Mouse (Mus musculus) CH12.LX (cell line): ENCODE data around the gene Ttn. TPM values are rescaled to one million over a fixed set of nuclear protein-coding genes. Genes with fewer than 3 reads are reported as not detected.

ENCODE experiments used
- DNase-seq: peaks from one replicate; pipeline ENCODE4 v3.0.0-alpha.2; 2013; ENCODE audit errors: extremely low read depth
- H3K27ac ChIP-seq: 2 replicates; pipeline ENCODE4 v1.5.1; 2012; ENCODE audit warnings: low read depth, mild to moderate bottlenecking, control low read depth, moderate library complexity; ENCODE audit not compliant: insufficient read depth
- H3K27me3 ChIP-seq: replicated peaks from 2 replicates; pipeline ENCODE3; 2012; ENCODE audit warnings: inconsistent platforms
- H3K36me3 ChIP-seq, 2 experiments: replicated peaks in 1 of 2; 2 replicates each; pipeline versions ENCODE3 to v1.6.1; 2012; ENCODE audit warnings: inconsistent platforms in 1 of 2, low read length in 1 of 2, mild to moderate bottlenecking in 1 of 2, mixed read lengths in 1 of 2, moderate library complexity in 1 of 2; ENCODE audit not compliant: control insufficient read depth in 1 of 2, insufficient read depth in 1 of 2
- H3K4me1 ChIP-seq, 2 experiments: 2 replicates each; pipeline ENCODE4 v1.6.1; 2012; ENCODE audit warnings: inconsistent platforms in 1 of 2, moderate library complexity in 1 of 2; ENCODE audit not compliant: insufficient read depth in 2 of 2, control insufficient read depth in 1 of 2
- H3K4me2 ChIP-seq: 2 replicates; pipeline ENCODE4 v1.6.1; 2012; ENCODE audit warnings: low read depth, mild to moderate bottlenecking, control low read depth; ENCODE audit not compliant: poor library complexity, insufficient read depth, severe bottlenecking
- H3K4me3 ChIP-seq, 3 experiments: fragments of 150-350 bp in 1 of 3; sonication (generic) in 1 of 3; replicated peaks in 1 of 3; 2 replicates each; pipeline versions ENCODE3 to v1.5.1; 2011 to 2012; ENCODE audit warnings: low read depth in 2 of 3, low read length in 2 of 3, mild to moderate bottlenecking in 2 of 3, moderate library complexity in 2 of 3, control low read depth in 1 of 3, improper control_type of control experiment in 1 of 3, inconsistent platforms in 1 of 3, mixed read lengths in 1 of 3; ENCODE audit not compliant: poor library complexity in 1 of 3
- H3K79me2 ChIP-seq: replicated peaks from 2 replicates; pipeline ENCODE4 v1.6.1; 2012; ENCODE audit warnings: mild to moderate bottlenecking, moderate library complexity; ENCODE audit not compliant: control insufficient read depth, poor library complexity, insufficient read depth, severe bottlenecking; ENCODE audit errors: extremely low read depth
- H3K9ac ChIP-seq: 2 replicates; pipeline ENCODE4 v1.6.1; 2012; ENCODE audit warnings: low read depth, mild to moderate bottlenecking, control low read depth, moderate library complexity; ENCODE audit not compliant: insufficient read depth
- H3K9me3 ChIP-seq: replicated peaks from 2 replicates; pipeline ENCODE3; 2012; ENCODE audit warnings: low read length, inconsistent platforms, mixed read lengths
- CHD2 ChIP-seq: IDR thresholded peaks from 2 replicates; pipeline ENCODE4 v1.6.1; 2011; ENCODE audit warnings: low read length, improper control_type of control experiment
- E2F4 ChIP-seq: IDR thresholded peaks from 2 replicates; pipeline ENCODE4 v1.6.1; 2011; ENCODE audit warnings: low read depth, low read length, improper control_type of control experiment; ENCODE audit not compliant: insufficient replicate concordance
- ETS1 ChIP-seq: conservative IDR thresholded peaks from 2 replicates; pipeline ENCODE4 v1.6.1; 2012; ENCODE audit warnings: low read depth, mild to moderate bottlenecking, inconsistent platforms, low read length, improper control_type of control experiment, moderate library complexity
- HCFC1 ChIP-seq: IDR thresholded peaks from 2 replicates; pipeline ENCODE4 v1.6.1; 2012; ENCODE audit warnings: low read depth, mild to moderate bottlenecking, inconsistent platforms, low read length, improper control_type of control experiment
- IRF4 ChIP-seq: IDR thresholded peaks from 2 replicates; pipeline ENCODE4 v1.6.1; 2014; ENCODE audit warnings: low read depth, mild to moderate bottlenecking, inconsistent platforms, low read length, improper control_type of control experiment
- JUN ChIP-seq: IDR thresholded peaks from 2 replicates; pipeline ENCODE4 v1.6.1; 2011; ENCODE audit warnings: low read depth, mild to moderate bottlenecking, low read length, improper control_type of control experiment, moderate library complexity; ENCODE audit not compliant: insufficient read depth
- JUND ChIP-seq: conservative IDR thresholded peaks from 2 replicates; pipeline ENCODE4 v1.6.1; 2011; ENCODE audit warnings: low read depth, low read length, improper control_type of control experiment
- KAT2A ChIP-seq: IDR thresholded peaks from 2 replicates; pipeline ENCODE4 v1.6.1; 2012; ENCODE audit warnings: low read length, improper control_type of control experiment, inconsistent platforms; ENCODE audit not compliant: insufficient replicate concordance
- MAFK ChIP-seq: IDR thresholded peaks from 2 replicates; pipeline ENCODE4 v1.6.1; 2011; ENCODE audit warnings: low read length, improper control_type of control experiment; ENCODE audit not compliant: insufficient replicate concordance
- MAX ChIP-seq: IDR thresholded peaks from 2 replicates; pipeline ENCODE4 v1.6.1; 2011; ENCODE audit warnings: low read length, improper control_type of control experiment
- MAZ ChIP-seq: IDR thresholded peaks from 2 replicates; pipeline ENCODE4 v1.6.1; 2012; ENCODE audit warnings: low read depth, mild to moderate bottlenecking, inconsistent platforms, low read length, improper control_type of control experiment, moderate library complexity
- NELFE ChIP-seq: IDR thresholded peaks from 2 replicates; pipeline ENCODE4 v1.6.1; 2011; ENCODE audit warnings: low read depth, low read length, improper control_type of control experiment
- POLR2A ChIP-seq: IDR thresholded peaks from 2 replicates; pipeline ENCODE4 v1.6.1; 2011; ENCODE audit warnings: low read depth, mild to moderate bottlenecking, improper control_type of control experiment, low read length
- POLR2AphosphoS2 ChIP-seq: IDR thresholded peaks from 2 replicates; pipeline ENCODE4 v1.6.1; 2011; ENCODE audit warnings: low read depth, low read length, improper control_type of control experiment
- RAD21 ChIP-seq: IDR thresholded peaks from 2 replicates; pipeline ENCODE4 v1.6.1; 2011; ENCODE audit warnings: low read depth, mild to moderate bottlenecking, low read length, improper control_type of control experiment, moderate library complexity
- RCOR1 ChIP-seq: conservative IDR thresholded peaks from 2 replicates; pipeline ENCODE4 v1.6.1; 2012; ENCODE audit warnings: low read depth, mild to moderate bottlenecking, inconsistent platforms, low read length, improper control_type of control experiment
- SMC3 ChIP-seq: IDR thresholded peaks from 2 replicates; pipeline ENCODE4 v1.6.1; 2011; ENCODE audit warnings: low read depth, low read length, improper control_type of control experiment
- TCF12 ChIP-seq: IDR thresholded peaks from 2 replicates; pipeline ENCODE4 v1.6.1; 2014; ENCODE audit warnings: low read depth, mild to moderate bottlenecking, inconsistent platforms, low read length, improper control_type of control experiment
- USF1 ChIP-seq: IDR thresholded peaks from 2 replicates; pipeline ENCODE4 v1.6.1; 2014; ENCODE audit warnings: low read depth, mild to moderate bottlenecking, inconsistent platforms, low read length, improper control_type of control experiment
- ZMIZ1 ChIP-seq: IDR thresholded peaks from 2 replicates; pipeline ENCODE4 v1.6.1; 2012; ENCODE audit warnings: low read depth, mild to moderate bottlenecking, inconsistent platforms, low read length, improper control_type of control experiment
- dilution Hi-C: fragments of 300-500 bp; cut with MboI; formaldehyde crosslinking; loops from 2 replicates; pipeline ENCODE4 v1.14.3; 2020; ENCODE audit warnings: low sequenced_read_pairs; ENCODE audit not compliant: extremely low pct_unique_long_range_greater_than_20kb, extremely low pct_ligation_motif_present
- in situ Hi-C: fragments of 300-500 bp; cut with MboI; formaldehyde crosslinking; loops from 3 replicates; pipeline ENCODE4 v1.14.3; 2019; ENCODE audit warnings: low sequenced_read_pairs, low pct_ligation_motif_present, low pct_unique_long_range_greater_than_20kb, mixed read lengths
- polyA plus RNA-seq: library from polyadenylated mRNA; unstranded; fragments of >175 nt; gene quantifications from 2 replicates; pipeline ENCODE4 v1.2.1, GENCODE M21; 2012; ENCODE audit warnings: low read depth; ENCODE audit not compliant: insufficient read length
- total RNA-seq, 2 experiments: library from RNA; depleted of rRNA; stranded (reverse); fragments of 300-350 nt in 1 of 2; fragments of >200 nt in 1 of 2; gene quantifications; 2 replicates each; pipeline ENCODE4 v1.2.3; 2012 to 2014

The Ttn gene
- total and polyA plus RNA-seq, 3 experiments: 0.23 to 4.2 (median 0.60) TPM

DNA sequence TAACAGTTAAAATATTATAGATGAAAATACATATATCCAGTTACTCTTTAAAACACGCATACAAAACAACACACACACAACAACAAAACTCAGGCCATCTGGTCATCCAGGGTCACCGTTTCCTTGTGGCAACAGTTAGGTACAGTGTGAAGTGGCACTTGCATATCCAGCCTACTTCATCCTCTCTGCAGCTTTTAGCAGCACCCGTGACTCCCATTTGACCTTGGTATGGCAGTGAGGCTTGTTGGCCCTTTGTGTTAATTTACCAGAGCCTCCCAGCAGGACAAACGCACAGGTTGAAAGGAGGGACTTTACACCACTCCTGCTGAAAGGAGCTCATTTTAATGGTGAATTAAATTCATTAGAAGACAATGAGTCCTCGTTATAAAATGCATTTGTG lies 29.6 kb upstream of the Ttn start:
- in situ Hi-C loops: no loop called here
- dilution Hi-C loops: no loop called here
- Histone ChIP-seq H3K4me1 (no peaks in the 10 kb centered on the region), H3K79me2 (no peaks in the 10 kb centered on the region), H3K36me3 (no peaks in the 10 kb centered on the region), H3K9me3 (no peaks in the 10 kb centered on the region), H3K27me3 (no peaks in the 10 kb centered on the region), H3K4me2 (no peak overlapping the region), H3K4me3 (no peak overlapping the region), H3K9ac (no peak overlapping the region), H3K27ac (no peak overlapping the region)
- TF ChIP-seq RCOR1: no peak
- no peak for TF ChIP-seq E2F4
- TF ChIP-seq, all 38 proteins: peak for 0
- DNase-seq: no peak

DNA sequence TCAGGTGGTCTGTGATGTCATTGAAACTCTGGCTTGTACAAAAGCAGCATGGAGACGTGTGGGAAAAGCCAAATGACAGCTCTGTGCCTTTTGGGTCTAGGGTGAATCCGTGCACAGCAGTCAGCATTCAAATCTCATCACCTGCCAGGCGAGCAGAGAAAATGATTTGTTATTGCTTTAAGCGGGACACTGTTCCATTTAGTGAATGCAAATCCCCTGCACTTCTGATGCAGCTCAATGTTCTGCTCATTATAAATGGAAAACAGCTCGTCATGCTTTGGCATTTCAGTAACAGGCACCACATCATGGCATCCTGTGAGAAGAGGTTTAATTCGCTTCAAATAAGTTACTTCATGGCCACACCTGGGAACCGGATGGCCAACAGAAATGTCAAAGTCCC lies 24.7 kb upstream of the Ttn start:
- Histone ChIP-seq H3K27me3 (no peaks in the 10 kb centered on the region), H3K79me2 (no peaks in the 10 kb centered on the region), H3K9ac (no peak overlapping the region), H3K4me3 (no peak overlapping the region), H3K9me3 (no peaks in the 10 kb centered on the region), H3K27ac (no peak overlapping the region), H3K36me3 (no peaks in the 10 kb centered on the region), H3K4me2 (no peak overlapping the region), H3K4me1 (no peaks in the 10 kb centered on the region)
- TF ChIP-seq JUND (no peak), CHD2 (no peak), ZMIZ1 (no peak), POLR2AphosphoS2 (no peak), USF1 (no peak), MAX (no peak), MAFK (no peak), NELFE (no peak), KAT2A (no peak), JUN (no peak)
- no peak for DNase-seq
- in situ Hi-C loops: no loop called here
- dilution Hi-C loops: no loop called here

DNA sequence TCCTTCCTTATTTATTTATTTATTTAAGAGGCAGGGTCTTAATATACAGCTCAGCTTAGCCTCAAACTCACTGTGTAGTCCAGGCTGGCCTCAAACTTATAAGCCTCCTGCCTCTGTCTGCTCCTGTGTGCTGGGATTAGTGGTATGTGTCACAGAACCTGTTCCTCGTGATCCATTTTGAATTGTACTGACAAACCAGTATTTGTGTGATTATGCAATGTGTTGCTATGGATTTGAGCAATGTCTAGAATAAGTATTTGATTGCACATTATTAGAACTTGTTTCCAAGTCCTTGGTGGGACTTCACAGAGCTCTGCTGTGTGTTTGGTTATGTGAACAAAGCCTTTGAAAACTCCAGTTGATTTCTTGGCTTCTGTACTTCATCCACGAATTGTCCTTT lies 20.8 kb upstream of the Ttn start:
- no peaks in the 10 kb centered on the region for H3K79me2 ChIP-seq
- H3K4me3 ChIP-seq: no peak overlapping the region
- H3K4me1 ChIP-seq: peaks cover 3 to 5% of the 10 kb centered on the region in 2 experiments; a peak in 1 of 4 replicates
- in situ Hi-C loops: no loop called here
- dilution Hi-C loops: no loop called here
- H3K4me2 ChIP-seq: no peak overlapping the region
- H3K9ac ChIP-seq: no peak overlapping the region
- no peaks in the 10 kb centered on the region for H3K36me3 ChIP-seq
- no peaks in the 10 kb centered on the region for H3K9me3 ChIP-seq
- TF ChIP-seq SMC3 (no peak), RAD21 (no peak), MAZ (no peak), NELFE (no peak), POLR2A (no peak), TCF12 (no peak), ETS1 (no peak), HCFC1 (no peak), KAT2A (no peak), ZMIZ1 (no peak), JUN (no peak), IRF4 (no peak)
- H3K27ac ChIP-seq: no peak overlapping the region
- no peaks in the 10 kb centered on the region for H3K27me3 ChIP-seq
- no peak for DNase-seq
